Mouse (Mus musculus) cerebellum, adult 2 months (tissue): ENCODE data around the gene Piezo1. TPM values are rescaled to one million over a fixed set of nuclear protein-coding genes. Genes with fewer than 3 reads are reported as not detected.
A peak's percentile ranks its signal among the peaks of the same experiment; 100 is the strongest.
"Not testable (repeated sequence)": the region's sequence is repeated elsewhere in the genome, so short reads cannot be mapped to it uniquely, and the experiment has no call there.

Experiments
- DNase-seq, 2 experiments: peaks; one replicate each; pipeline ENCODE4 v3.0.0; 2021
- H3K27ac ChIP-seq: fragments of 200-500 bp; 2 replicates; pipeline ENCODE4 v1.5.1; 2012; ENCODE audit warnings: low read length, control low read depth, inconsistent platforms; ENCODE audit not compliant: insufficient read depth
- H3K27me3 ChIP-seq: fragments of 200-500 bp; 2 replicates; pipeline ENCODE4 v1.6.1; 2012; ENCODE audit warnings: inconsistent platforms, mild to moderate bottlenecking, low read length, moderate library complexity; ENCODE audit not compliant: control insufficient read depth, insufficient read depth
- H3K4me1 ChIP-seq: fragments of 200-500 bp; 2 replicates; pipeline ENCODE4 v1.6.1; 2011; ENCODE audit warnings: low read length; ENCODE audit not compliant: control insufficient read depth, insufficient read depth
- H3K4me3 ChIP-seq: fragments of 200-500 bp; replicated peaks from 2 replicates; pipeline ENCODE3; 2011; ENCODE audit warnings: mild to moderate bottlenecking, low read depth, low read length, control low read depth; ENCODE audit not compliant: insufficient read depth
- CTCF ChIP-seq: fragments of 200-500 bp; IDR thresholded peaks from 2 replicates; pipeline ENCODE4 v1.5.1; 2011; ENCODE audit warnings: low read depth, mild to moderate bottlenecking, control low read depth, low read length, moderate library complexity, borderline replicate concordance; ENCODE audit not compliant: insufficient read depth
- POLR2A ChIP-seq: fragments of 200-500 bp; IDR thresholded peaks from 2 replicates; pipeline ENCODE4 v1.6.1; 2011; ENCODE audit warnings: low read length, control low read depth, borderline replicate concordance; ENCODE audit not compliant: insufficient read depth
- WGBS: fragments of 180-500 bp; shearing (Covaris S2); methylation state at CpG from one replicate; pipeline ENCODE4 v1.1.7; 2018; 5-methylcytosine and 5-hydroxymethylcytosine counted together
- polyA plus RNA-seq: library from polyadenylated mRNA; depleted of rRNA; stranded (reverse); fragments of >200 nt; gene quantifications from 2 replicates; pipeline ENCODE4 v1.2.3, GENCODE M21; 2012

The Piezo1 gene
- polyA plus RNA-seq, 1 experiment = 4.5 TPM

DNA sequence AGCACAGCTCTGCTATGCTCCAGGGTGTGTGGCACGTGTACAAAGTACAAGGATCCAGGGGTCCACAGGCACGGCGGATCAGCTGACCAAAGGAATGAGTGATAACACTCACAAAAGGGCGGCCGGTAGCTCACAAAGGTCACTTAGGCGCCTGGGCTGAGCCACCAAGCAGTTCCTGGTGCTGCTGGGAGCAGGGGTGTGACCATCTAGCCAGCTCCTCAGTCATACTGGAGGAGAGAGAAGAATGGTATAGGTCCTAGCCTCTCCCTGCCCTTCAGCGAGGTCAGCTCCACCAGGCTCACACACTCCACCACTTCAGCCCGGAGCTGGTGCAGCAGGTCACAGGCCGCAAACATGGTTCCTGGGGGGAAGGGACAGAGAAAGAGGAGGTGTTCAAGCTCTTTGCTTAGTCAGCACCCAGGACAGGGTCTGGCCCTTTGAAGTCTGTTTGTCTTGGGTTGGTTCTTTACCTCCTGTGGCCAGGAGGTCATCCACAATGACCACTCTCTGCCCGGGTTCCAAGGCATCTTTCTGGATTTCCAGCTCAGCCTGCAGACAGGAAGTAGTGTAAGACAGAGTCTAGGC lies 23.6 kb upstream of the Piezo1 start:
- H3K4me3 ChIP-seq = no peak overlapping the region
- 68% methylated on average over 10 of the region's 10 CpGs for WGBS
- peaks cover 35% of the 10 kb centered on the region for H3K4me1 ChIP-seq
- TF ChIP-seq POLR2A = no peak
- no peak for TF ChIP-seq CTCF
- H3K27ac ChIP-seq = no peak overlapping the region
- H3K27me3 ChIP-seq = no peaks in the 10 kb centered on the region
- DNase-seq = no peak

DNA sequence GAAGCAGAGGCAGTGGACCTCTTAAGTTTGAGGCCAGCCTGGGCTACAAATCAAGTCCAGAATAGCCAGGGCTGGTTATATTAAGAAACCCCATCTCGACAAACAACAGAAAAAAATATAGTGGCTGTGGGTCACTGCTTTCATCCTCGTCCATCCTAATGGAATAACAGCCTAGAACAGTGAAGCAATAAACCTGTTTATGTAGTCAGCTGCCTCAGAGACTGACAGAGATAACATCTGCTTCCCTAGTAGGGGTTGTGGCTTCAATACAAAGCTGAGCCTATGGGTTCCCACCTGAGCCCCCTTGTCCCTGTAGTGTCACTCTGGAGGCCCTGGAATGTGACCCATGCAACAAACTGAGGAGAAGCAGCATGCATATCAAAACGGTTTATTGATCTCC lies 23.1 kb upstream of the Piezo1 start:
- no peak overlapping the region for H3K27ac ChIP-seq
- no peak overlapping the region for H3K4me3 ChIP-seq
- WGBS = 49% methylated on average over 3 of the region's 3 CpGs
- no peaks in the 10 kb centered on the region for H3K27me3 ChIP-seq
- H3K4me1 ChIP-seq = peaks cover 37% of the 10 kb centered on the region
- TF ChIP-seq POLR2A (no peak), CTCF (no peak)
- no peak for DNase-seq

DNA sequence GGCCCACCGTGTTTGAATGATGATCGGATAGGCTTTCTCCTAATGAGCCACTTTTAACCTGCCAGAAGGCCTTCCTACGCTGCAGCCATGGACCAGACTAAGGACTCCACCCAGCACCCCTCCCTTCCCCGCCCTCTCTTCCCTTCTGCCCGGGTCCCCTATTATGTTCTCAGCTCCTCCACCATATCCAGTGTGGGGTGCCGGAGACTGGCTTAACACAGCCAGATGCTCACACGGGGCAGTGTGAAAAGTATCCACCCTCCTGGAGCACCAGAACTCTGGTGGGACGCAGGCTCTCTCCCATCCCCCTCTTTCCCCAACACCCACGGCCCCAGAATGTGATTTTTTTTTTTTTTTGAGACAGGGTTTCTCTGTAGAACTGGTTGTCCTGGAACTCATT lies 22.4 kb upstream of the Piezo1 start:
- Histone ChIP-seq H3K4me1 (peaks cover 41% of the 10 kb centered on the region), H3K4me3 (no peak overlapping the region), H3K27me3 (no peaks in the 10 kb centered on the region), H3K27ac (no peak overlapping the region)
- TF ChIP-seq POLR2A = no peak
- 52% methylated on average over 9 of the region's 9 CpGs for WGBS
- DNase-seq = no peak

DNA sequence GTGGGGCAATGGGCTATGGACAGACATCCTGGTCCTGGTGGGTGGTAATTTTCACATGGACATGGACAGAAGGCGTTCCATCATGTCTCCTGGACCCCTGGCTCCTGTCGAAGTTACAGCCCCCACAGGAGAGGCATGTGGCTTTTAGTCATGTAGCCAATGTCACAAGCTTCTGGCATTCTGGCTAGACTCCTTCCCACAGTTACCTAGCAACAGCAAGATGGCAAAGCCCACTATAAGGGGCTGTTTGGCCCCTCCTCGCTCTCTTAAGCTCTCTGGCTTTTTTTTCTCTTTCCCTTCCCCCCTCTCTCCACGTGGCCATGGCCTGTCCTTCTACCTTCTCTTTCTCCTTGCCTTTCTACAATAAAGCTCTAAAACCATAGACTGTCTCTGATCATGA lies 22.0 kb upstream of the Piezo1 start:
- H3K4me3 ChIP-seq, H3K27ac ChIP-seq, DNase-seq, H3K27me3 ChIP-seq: not testable (repeated sequence)
- WGBS = 36% methylated on average over 4 of the region's 4 CpGs
- peaks cover 41% of the 10 kb centered on the region for H3K4me1 ChIP-seq

DNA sequence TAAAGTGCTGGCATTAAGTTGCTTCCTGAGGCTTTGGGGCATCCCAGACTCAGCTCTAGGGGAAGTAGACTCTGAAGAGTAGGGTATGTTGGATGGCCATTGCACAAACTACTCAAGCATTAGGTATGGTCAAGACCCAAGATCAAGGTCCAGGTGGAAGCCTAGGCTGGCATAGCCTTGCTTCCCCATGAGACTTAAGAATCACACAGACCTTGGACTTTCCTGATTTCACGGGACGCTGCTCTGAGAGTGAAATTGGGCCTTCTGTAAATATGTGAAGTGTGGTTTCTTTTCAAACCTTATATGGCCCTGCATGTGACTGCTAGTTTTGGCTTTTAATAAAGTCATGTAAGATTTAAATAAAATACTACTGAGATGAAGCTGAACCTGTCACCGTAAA lies 21.6 kb upstream of the Piezo1 start:
- no peak overlapping the region for H3K27ac ChIP-seq
- TF ChIP-seq POLR2A = no peak
- no peak for TF ChIP-seq CTCF
- no peak for DNase-seq
- H3K4me3 ChIP-seq = no peak overlapping the region
- WGBS = 95% methylated on average over 3 of the region's 3 CpGs
- peaks cover 41% of the 10 kb centered on the region for H3K4me1 ChIP-seq
- H3K27me3 ChIP-seq = no peaks in the 10 kb centered on the region

DNA sequence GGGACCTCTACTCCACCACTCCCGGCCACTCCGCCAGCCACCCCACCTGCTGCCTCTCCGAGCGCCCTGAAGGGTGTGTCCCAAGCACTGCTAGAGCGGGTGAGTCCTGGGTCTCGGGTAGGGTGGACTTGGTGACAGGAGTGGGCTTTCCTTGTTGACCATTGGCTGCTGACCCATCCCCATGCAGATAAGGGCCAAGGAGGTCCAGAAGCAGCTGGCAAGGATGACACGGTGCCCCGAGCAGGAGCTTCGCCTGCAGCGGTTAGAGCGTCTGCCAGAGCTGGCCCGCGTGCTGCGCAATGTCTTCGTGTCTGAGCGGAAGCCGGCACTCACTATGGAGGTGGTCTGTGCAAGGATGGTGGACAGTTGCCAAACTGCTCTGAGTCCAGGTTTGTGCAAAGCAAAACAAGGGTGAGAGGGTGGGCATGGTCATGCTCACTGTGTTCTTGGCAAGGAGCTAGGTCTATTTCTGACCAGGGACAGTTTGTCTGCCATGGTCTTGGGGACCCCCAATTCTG lies 20.7 kb upstream of the Piezo1 start:
- no peaks in the 10 kb centered on the region for H3K27me3 ChIP-seq
- WGBS = 71% methylated on average over 17 of the region's 17 CpGs
- DNase-seq = no peak
- no peak overlapping the region for H3K4me3 ChIP-seq
- peaks cover 42% of the 10 kb centered on the region for H3K4me1 ChIP-seq
- no peak overlapping the region for H3K27ac ChIP-seq
- no peak for TF ChIP-seq CTCF
- TF ChIP-seq POLR2A = no peak

DNA sequence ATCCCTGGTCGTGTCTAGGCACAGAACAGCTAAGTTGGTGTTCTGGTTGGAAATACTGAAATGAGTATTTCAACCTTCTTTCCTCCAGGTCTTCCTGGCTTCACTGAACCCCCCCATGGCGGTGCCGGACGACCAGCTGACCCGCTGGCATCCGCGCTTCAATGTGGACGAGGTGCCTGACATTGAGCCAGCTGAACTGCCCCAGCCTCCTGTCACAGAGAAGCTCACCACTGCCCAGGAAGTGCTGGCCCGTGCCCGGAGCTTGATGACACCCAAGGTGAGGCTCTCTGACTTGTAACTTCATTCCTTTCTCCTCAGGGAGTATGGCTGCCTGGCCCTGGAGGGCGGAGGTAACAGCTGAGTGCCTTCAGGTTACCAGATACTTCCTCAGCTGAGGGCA lies 20.0 kb upstream of the Piezo1 start:
- no peak overlapping the region for H3K4me3 ChIP-seq
- H3K27me3 ChIP-seq = no peaks in the 10 kb centered on the region
- H3K27ac ChIP-seq = no peak overlapping the region
- WGBS = 25% methylated on average over 11 of the region's 11 CpGs
- DNase-seq = peak; percentile 72 to 81
- H3K4me1 ChIP-seq = peaks cover 45% of the 10 kb centered on the region
- TF ChIP-seq POLR2A (no peak), CTCF (no peak)

DNA sequence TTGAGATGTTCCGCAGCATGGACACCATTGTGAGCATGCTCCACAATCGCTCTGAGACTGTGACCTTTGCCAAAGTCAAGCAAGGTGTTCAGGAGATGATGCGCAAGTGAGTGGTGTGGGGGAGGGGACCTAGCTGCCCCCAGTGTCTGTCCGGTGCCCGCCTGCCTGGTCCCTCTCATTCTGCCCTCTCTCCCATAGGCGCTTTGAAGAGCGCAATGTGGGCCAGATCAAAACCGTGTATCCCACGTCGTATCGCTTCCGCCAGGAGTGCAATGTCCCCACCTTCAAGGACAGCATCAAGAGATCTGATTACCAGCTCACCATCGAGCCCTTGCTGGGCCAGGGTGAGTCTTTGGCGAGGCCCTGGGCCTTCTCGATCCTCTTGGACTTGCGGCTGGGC lies 18.9 kb upstream of the Piezo1 start:
- TF ChIP-seq POLR2A = no peak
- TF ChIP-seq CTCF = no peak
- H3K4me3 ChIP-seq = no peak overlapping the region
- H3K27ac ChIP-seq = no peak overlapping the region
- WGBS = 81% methylated on average over 16 of the region's 16 CpGs
- no peak for DNase-seq
- no peaks in the 10 kb centered on the region for H3K27me3 ChIP-seq
- peaks cover 39% of the 10 kb centered on the region for H3K4me1 ChIP-seq
